Mouse (Mus musculus) kidney, embryonic 14.5 days (tissue): ENCODE measurements at regions not wholly inside any gene's neighbourhood (a gene's known extent, or its start where the extent isn't known, plus 50 kb on each side); places are given as distances from the start of the nearest gene placed in this dataset.

Experiments
- ATAC-seq: fragments of 200-750 bp; cut with Nextera tagmentation; 2 replicates; pipeline ENCODE4 v1.8.0; 2017; ENCODE audit warnings: moderate number of reproducible peaks, mild to moderate bottlenecking, moderate TSS enrichment, moderate library complexity; ENCODE audit not compliant: low FRiP score, low TSS enrichment
- H3K27ac ChIP-seq: fragments of 300-500 bp; sonication (generic); 2 replicates; pipeline ENCODE4 v1.5.1; 2014; ENCODE audit warnings: low read depth, mild to moderate bottlenecking, low read length, moderate library complexity, mixed read lengths
- H3K27me3 ChIP-seq: fragments of 300-500 bp; sonication (generic); 2 replicates; pipeline ENCODE4 v1.6.1; 2014; ENCODE audit warnings: mild to moderate bottlenecking, low read length; ENCODE audit not compliant: control insufficient read depth, insufficient read depth
- H3K36me3 ChIP-seq: fragments of 300-500 bp; sonication (generic); 2 replicates; pipeline ENCODE4 v1.6.1; 2014; ENCODE audit warnings: low read length, mixed read lengths; ENCODE audit not compliant: control insufficient read depth, insufficient read depth
- H3K4me1 ChIP-seq: fragments of 300-500 bp; sonication (generic); 2 replicates; pipeline ENCODE4 v1.6.1; 2014; ENCODE audit warnings: low read length, mixed read lengths; ENCODE audit not compliant: control insufficient read depth, insufficient read depth
- H3K4me2 ChIP-seq: fragments of 300-500 bp; sonication (generic); replicated peaks from 2 replicates; pipeline ENCODE4 v1.6.1; 2014; ENCODE audit warnings: low read depth, mild to moderate bottlenecking, low read length
- H3K4me3 ChIP-seq: fragments of 300-500 bp; sonication (generic); 2 replicates; pipeline ENCODE4 v1.5.1; 2014; ENCODE audit warnings: mild to moderate bottlenecking, low read length
- H3K9ac ChIP-seq: fragments of 300-500 bp; sonication (generic); 2 replicates; pipeline ENCODE4 v1.6.1; 2014; ENCODE audit warnings: low read depth, mild to moderate bottlenecking, low read length, moderate library complexity
- H3K9me3 ChIP-seq: fragments of 300-500 bp; sonication (generic); 2 replicates; pipeline ENCODE4 v1.6.1; 2016; ENCODE audit warnings: low read length; ENCODE audit not compliant: control insufficient read depth
- WGBS: fragments of 180-500 bp; shearing (Covaris S2); extraction: QIAGEN DNeasy Blood & Tissue Kit; methylation state at CpG from one replicate; pipeline ENCODE4 v1.1.7; 2014; 5-methylcytosine and 5-hydroxymethylcytosine counted together

DNA sequence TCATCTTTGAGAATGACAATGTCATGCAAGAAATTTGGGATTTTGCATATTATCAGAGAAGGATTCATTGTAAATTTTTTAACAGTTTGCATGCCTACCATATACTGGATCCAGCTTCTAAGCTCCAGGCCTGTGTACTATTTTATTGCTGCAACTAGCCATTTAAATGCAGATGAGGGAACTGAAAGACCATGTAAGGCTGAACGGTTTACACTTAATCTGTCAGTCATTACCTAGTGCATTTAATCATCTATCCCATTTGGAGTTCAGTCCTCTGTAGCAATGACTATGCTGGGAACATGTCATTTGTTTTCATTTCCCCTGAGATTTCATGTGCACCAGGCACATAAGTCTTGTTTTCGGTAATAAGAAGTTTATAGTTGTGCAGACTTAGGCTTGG lies 631.8 kb upstream of the Gm21961 start:
- ATAC-seq = no peak
- Histone ChIP-seq H3K4me1 (no peaks in the 10 kb centered on the region), H3K4me2 (no peak overlapping the region), H3K36me3 (no peaks in the 10 kb centered on the region), H3K4me3 (no peak overlapping the region), H3K27me3 (no peaks in the 10 kb centered on the region), H3K9ac (no peak overlapping the region), H3K27ac (no peak overlapping the region), H3K9me3 (no peaks in the 10 kb centered on the region)
- WGBS = 58% methylated on average over 2 of the region's 2 CpGs

- ATAC-seq = no peak
Measured at GRCm38 (mm10) chr15:65639484-65639883, 624.8 kb upstream of the Gm21961 start.

GRCm38 (mm10) chr15:65637520-65638184 lies 622.9 kb upstream of the Gm21961 start:
- Histone ChIP-seq H3K27ac (no peak overlapping the region), H3K4me3 (no peak overlapping the region), H3K9me3 (no peaks in the 10 kb centered on the region), H3K4me2 (no peak overlapping the region), H3K4me1 (no peaks in the 10 kb centered on the region), H3K27me3 (no peaks in the 10 kb centered on the region), H3K36me3 (no peaks in the 10 kb centered on the region), H3K9ac (no peak overlapping the region)
- 41% methylated on average over 6 of the region's 6 CpGs for WGBS
- peak; percentile 73 for ATAC-seq

More at GRCm38 (mm10) chr15:65639484-65639883, 624.8 kb upstream of the Gm21961 start:
- Histone ChIP-seq H3K4me1 (no peaks in the 10 kb centered on the region), H3K4me2 (no peak overlapping the region), H3K36me3 (no peaks in the 10 kb centered on the region), H3K27ac (no peak overlapping the region), H3K9me3 (no peaks in the 10 kb centered on the region), H3K27me3 (no peaks in the 10 kb centered on the region), H3K9ac (no peak overlapping the region), H3K4me3 (no peak overlapping the region)
- WGBS = 61% methylated on average over 2 of the region's 2 CpGs

- Histone ChIP-seq H3K36me3 (no peaks in the 10 kb centered on the region), H3K4me2 (no peak overlapping the region), H3K9ac (no peak overlapping the region), H3K4me3 (no peak overlapping the region), H3K4me1 (no peaks in the 10 kb centered on the region), H3K27ac (no peak overlapping the region), H3K27me3 (no peaks in the 10 kb centered on the region), H3K9me3 (no peaks in the 10 kb centered on the region)
- 83% methylated on average over 5 of the region's 5 CpGs for WGBS
- no peak for ATAC-seq
Measured at GRCm38 (mm10) chr15:65632440-65632839, 617.7 kb upstream of the Gm21961 start.

- no peaks in the 10 kb centered on the region for H3K9me3 ChIP-seq
Measured at GRCm38 (mm10) chr15:65630476-65630875, 615.8 kb upstream of the Gm21961 start.

GRCm38 (mm10) chr15:65592718-65593477 lies 578.2 kb upstream of the Gm21961 start:
- Histone ChIP-seq H3K4me1 (no peaks in the 10 kb centered on the region), H3K4me2 (no peak overlapping the region), H3K36me3 (no peaks in the 10 kb centered on the region), H3K9ac (no peak overlapping the region), H3K27me3 (no peaks in the 10 kb centered on the region), H3K4me3 (no peak overlapping the region), H3K9me3 (no peaks in the 10 kb centered on the region), H3K27ac (no peak overlapping the region)
- ATAC-seq = no peak
- WGBS = 74% methylated on average over 2 of the region's 2 CpGs

More at GRCm38 (mm10) chr15:65630476-65630875, 615.8 kb upstream of the Gm21961 start:
- ATAC-seq = no peak
- WGBS = 92% methylated on average over 1 of the region's 1 CpGs
- H3K27me3 ChIP-seq = no peaks in the 10 kb centered on the region
- no peak overlapping the region for H3K4me3 ChIP-seq
- H3K36me3 ChIP-seq = no peaks in the 10 kb centered on the region
- H3K27ac ChIP-seq = no peak overlapping the region
- no peaks in the 10 kb centered on the region for H3K4me1 ChIP-seq
- no peak overlapping the region for H3K9ac ChIP-seq
- no peak overlapping the region for H3K4me2 ChIP-seq

DNA sequence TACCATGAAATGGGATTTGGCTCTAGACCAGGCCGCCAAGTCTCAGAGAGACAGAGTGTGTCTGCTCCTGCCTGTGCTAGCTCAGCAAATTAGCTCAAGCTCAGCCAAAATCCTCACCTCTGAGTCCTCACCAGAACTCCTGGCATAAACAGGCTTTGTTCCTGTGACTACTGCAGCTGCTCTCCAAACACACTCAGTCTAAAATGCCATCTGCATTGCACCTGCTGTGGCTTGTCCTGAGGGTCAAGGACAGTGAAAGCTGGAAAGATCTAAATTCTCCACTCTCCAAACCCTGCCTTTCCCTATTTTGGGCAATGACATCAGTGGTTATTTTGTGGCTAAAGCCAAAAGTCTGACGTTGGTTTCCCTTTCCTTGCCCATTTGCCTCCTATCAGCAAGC lies 570.9 kb upstream of the Gm21961 start:
- H3K4me3 ChIP-seq = no peak overlapping the region
- no peaks in the 10 kb centered on the region for H3K27me3 ChIP-seq
- ATAC-seq = no peak
- 80% methylated on average over 2 of the region's 2 CpGs for WGBS
- no peaks in the 10 kb centered on the region for H3K9me3 ChIP-seq
- no peak overlapping the region for H3K9ac ChIP-seq
- H3K27ac ChIP-seq = no peak overlapping the region
- no peaks in the 10 kb centered on the region for H3K4me1 ChIP-seq
- no peak overlapping the region for H3K4me2 ChIP-seq
- H3K36me3 ChIP-seq = no peaks in the 10 kb centered on the region

GRCm38 (mm10) chr15:65579353-65579752 lies 564.6 kb upstream of the Gm21961 start:
- Histone ChIP-seq H3K36me3 (no peaks in the 10 kb centered on the region), H3K27ac (no peak overlapping the region), H3K27me3 (no peaks in the 10 kb centered on the region), H3K4me3 (no peak overlapping the region), H3K9ac (no peak overlapping the region), H3K4me1 (no peaks in the 10 kb centered on the region), H3K9me3 (no peaks in the 10 kb centered on the region), H3K4me2 (no peak overlapping the region)
- no peak for ATAC-seq
- WGBS = 69% methylated on average over 1 of the region's 1 CpGs

DNA sequence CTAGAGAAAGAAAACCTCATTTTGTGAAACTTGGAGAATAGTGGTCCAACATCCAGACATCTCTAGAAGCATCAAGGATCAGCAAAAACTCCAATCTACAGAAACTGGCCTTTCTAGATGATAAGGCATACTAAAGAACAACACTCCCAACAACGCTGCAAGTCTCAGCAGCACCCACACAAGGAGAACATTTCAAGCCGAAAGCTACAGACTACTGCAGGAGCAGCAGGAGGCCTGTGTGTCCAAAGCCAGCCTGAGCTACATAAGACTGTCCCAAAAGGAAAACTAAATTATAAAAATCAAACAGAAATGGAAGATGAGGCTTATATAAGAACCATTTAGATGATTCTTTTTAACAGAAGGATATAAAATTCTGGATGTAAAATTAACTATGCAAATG lies 553.2 kb upstream of the Gm21961 start:
- Histone ChIP-seq H3K36me3 (no peaks in the 10 kb centered on the region), H3K27ac (no peak overlapping the region), H3K4me2 (no peak overlapping the region), H3K9ac (no peak overlapping the region), H3K4me3 (no peak overlapping the region), H3K27me3 (no peaks in the 10 kb centered on the region), H3K4me1 (no peaks in the 10 kb centered on the region), H3K9me3 (no peaks in the 10 kb centered on the region)
- 89% methylated on average over 2 of the region's 2 CpGs for WGBS
- no peak for ATAC-seq
